Mouse (Mus musculus) kidney, adult 10 weeks (tissue): ENCODE results near the gene Bak1. TPM values are rescaled to one million over a fixed set of nuclear protein-coding genes. Genes with fewer than 3 reads are reported as not detected.

Experiments
- polyA plus RNA-seq: library from polyadenylated mRNA; stranded (reverse); fragments of 350-450 nt; fragmentation: Illumina TruSeq; extraction: RNeasy Lipid Tissue Mini Kit (QIAGEN cat#74804); gene quantifications from one replicate; pipeline ENCODE4 v1.2.3, GENCODE M21; 2014; ENCODE audit warnings: low read depth, low replicate concordance

The Bak1 gene
- 0.36 TPM for polyA plus RNA-seq

DNA sequence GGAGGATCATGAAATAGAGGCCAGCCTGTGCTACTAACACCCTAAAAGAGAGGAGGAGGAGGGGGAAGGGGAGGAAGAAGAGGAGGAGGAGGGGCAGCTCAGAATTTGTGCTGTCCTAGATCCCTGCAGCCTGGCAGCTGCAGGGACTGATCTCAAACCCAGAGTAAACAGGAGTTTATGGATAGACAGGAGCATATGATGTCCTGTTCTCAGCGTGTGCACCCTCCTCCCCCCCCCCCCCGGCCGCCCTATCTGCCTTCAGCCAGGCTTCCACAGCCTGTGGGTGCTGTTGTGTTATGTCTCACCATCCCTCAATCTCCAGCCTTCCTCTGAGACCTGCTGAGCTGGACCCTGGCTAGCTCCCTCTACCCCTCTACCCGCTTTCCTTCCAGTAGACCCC is at the start of gene Bak1:
Gene Bak1, minus strand, starts transcription at position 101 of the 400 bp plus-strand sequence.

DNA sequence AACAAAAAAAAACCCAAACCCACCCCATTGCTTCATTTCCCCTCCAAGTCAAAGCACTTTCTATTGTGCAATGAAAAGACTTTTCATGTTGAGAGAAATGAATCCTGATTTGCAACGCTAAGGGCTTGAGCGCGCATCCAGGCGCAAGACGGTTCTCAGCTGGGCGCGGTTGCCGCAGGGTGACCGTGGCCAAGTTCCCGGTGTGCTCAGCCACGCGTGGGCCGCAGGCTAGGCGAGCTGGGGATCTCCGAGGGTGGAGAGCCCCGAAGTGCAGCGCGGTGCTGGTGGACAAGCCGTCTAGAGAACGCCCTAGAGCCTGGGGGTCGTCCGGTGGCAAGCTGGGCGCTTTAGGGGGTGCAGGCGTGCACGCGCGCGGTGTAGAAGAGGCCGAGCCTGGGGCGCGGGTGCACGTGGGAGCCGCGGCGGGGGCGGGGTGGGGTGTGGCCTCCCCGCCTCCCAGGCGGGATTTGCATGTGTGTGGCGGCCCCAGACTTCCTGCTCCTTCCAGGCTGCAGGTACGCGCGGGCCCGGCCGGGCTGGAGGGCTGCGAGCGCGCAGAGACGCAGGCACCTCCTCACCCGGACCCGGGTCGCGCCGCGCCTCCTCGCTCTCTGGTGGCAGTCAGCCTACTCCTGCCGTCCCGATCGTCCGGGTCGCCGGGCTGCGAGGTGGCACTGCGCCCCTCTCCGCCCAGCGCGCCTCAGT is 28.2 kb upstream of the Bak1 start, which contains the start of gene Itpr3:
Gene Itpr3, plus strand, starts transcription at position 493 of the 705 bp plus-strand sequence.

DNA sequence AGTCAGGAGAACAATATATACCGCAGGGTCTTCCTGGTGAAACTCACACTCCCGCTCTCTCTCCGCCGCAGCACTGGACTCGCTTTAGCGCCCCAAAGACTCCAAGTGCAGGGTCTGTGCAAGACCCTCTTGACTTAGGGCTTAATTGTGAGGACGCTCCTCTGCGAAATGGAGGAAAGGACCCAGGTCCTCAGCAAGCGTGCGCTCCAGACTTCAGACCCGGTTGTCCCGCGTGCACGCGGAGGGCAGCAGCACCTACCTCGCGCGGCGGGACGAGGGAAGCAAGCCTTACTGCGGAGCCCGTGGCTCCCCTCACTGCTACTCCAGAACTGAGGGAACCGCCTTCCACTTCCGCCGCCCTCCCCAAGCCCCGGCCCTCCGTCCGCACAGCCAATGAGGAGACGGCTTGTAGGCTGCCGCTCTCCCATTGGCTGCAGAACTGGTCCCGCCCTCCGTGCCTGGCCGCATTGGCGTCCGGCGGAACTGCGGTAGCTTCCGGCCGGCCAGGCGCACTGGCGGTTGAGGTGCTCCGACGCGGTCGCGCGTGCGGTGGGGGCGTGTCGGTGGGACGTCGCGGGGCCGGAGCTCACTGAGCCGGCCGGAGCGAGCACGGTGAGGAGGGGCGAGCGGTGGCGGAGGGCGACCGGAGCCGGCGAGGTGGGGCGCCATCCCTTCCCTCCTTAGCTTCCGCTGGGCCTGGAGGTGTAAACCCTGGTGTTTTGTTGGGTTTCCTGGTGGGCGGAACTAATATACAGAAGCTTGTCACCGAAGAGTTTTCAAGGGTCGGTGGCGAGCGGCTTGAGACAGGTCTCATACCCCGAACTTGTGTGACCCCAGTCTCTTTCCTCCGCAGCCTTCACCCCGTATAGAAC is 55.9 kb downstream of the Bak1 start, which contains the start of gene Zbtb9:
Gene Zbtb9, plus strand, starts transcription at position 465 of the 872 bp plus-strand sequence.

Other genes with a start within 250 kb of the Bak1 start
- gene Bnip1, start 247.9 kb downstream of the Bak1 start, polyA plus RNA-seq: 14.7 TPM
- not detected for gene Nkx2-5, start 184.0 kb downstream of the Bak1 start, polyA plus RNA-seq
- gene Kifc5b, start 111.9 kb downstream of the Bak1 start, polyA plus RNA-seq: not detected
- 1.3 TPM for gene Phf1, start 96.0 kb downstream of the Bak1 start, polyA plus RNA-seq
- gene Cuta, start 89.4 kb downstream of the Bak1 start, polyA plus RNA-seq: 14.8 TPM
- gene Syngap1, start 87.8 kb downstream of the Bak1 start, polyA plus RNA-seq: 0.57 TPM
- 10.8 TPM for gene Zbtb9, start 55.8 kb downstream of the Bak1 start, polyA plus RNA-seq
- gene Itpr3, start 28.3 kb upstream of the Bak1 start, polyA plus RNA-seq: 0.28 TPM
- 5.7 TPM for gene Uqcc2, start 104.9 kb upstream of the Bak1 start, polyA plus RNA-seq
- 0.16 TPM for gene Ip6k3, start 138.8 kb upstream of the Bak1 start, polyA plus RNA-seq
- 1.3 TPM for gene Lemd2, start 175.5 kb upstream of the Bak1 start, polyA plus RNA-seq